Mouse (Mus musculus): ENCODE measurements around the gene Nrbp1. TPM values are rescaled to one million over a fixed set of nuclear protein-coding genes. Genes with fewer than 3 reads are reported as not detected.

Nrbp1 gene
- total and polyA plus RNA-seq, 3 experiments = 17.3 to 77.1 (median 38.2) TPM

GRCm38 (mm10) chr5:31219474-31219873, 21.2 kb upstream of the Nrbp1 start:
- H3K27me3 ChIP-seq (ENCODE audit: insufficient read depth, low read length) = no peaks in the 10 kb centered on the region
- TF ChIP-seq CTCF (IDR thresholded peaks at IDR 0.05; ENCODE audit: low read depth, low read length) = no peak
- no peak for TF ChIP-seq TAL1 (conservative IDR thresholded peaks at IDR 0.05; ENCODE audit: low read depth, low read length)
- TF ChIP-seq GATA2 (IDR thresholded peaks at IDR 0.05; ENCODE audit: borderline replicate concordance, low read depth, low read length) = no peak
- TF ChIP-seq POLR2AphosphoS5 (IDR thresholded peaks at IDR 0.05; ENCODE audit: insufficient replicate concordance, low read depth, low read length) = no peak
- no peak for TF ChIP-seq GATA1 (IDR thresholded peaks at IDR 0.05; ENCODE audit: borderline replicate concordance, low read length)
- H3K9me3 ChIP-seq (replicated peaks) = no peaks in the 10 kb centered on the region
- DNase-seq (ENCODE audit: low spot score) (no peak), ATAC-seq (ENCODE audit: extremely low read depth, insufficient number of reproducible peaks, low FRiP score, poor library complexity, severe bottlenecking) (no peak)
- peak overlapping the region; percentile 99 for H3K4me3 ChIP-seq (ENCODE audit: low read depth, low read length)
- peaks cover 22% of the 10 kb centered on the region for H3K36me3 ChIP-seq (replicated peaks)
- H3K4me1 ChIP-seq (ENCODE audit: insufficient read depth, low read depth, low read length) = peaks cover 34% of the 10 kb centered on the region

- no peak for ATAC-seq (ENCODE audit: extremely low read depth, insufficient number of reproducible peaks, low FRiP score, poor library complexity, severe bottlenecking)
- no peaks in the 10 kb centered on the region for H3K9me3 ChIP-seq (replicated peaks)
- H3K27me3 ChIP-seq (ENCODE audit: insufficient read depth, low read length) = no peaks in the 10 kb centered on the region
- TF ChIP-seq TAL1 (conservative IDR thresholded peaks at IDR 0.05; ENCODE audit: low read depth, low read length) = no peak
- TF ChIP-seq CTCF (IDR thresholded peaks at IDR 0.05; ENCODE audit: low read depth, low read length) = no peak
- TF ChIP-seq POLR2AphosphoS5 (IDR thresholded peaks at IDR 0.05; ENCODE audit: insufficient replicate concordance, low read depth, low read length) = no peak
- no peak for TF ChIP-seq GATA1 (IDR thresholded peaks at IDR 0.05; ENCODE audit: borderline replicate concordance, low read length)
- TF ChIP-seq GATA2 (IDR thresholded peaks at IDR 0.05; ENCODE audit: borderline replicate concordance, low read depth, low read length) = no peak
- H3K4me1 ChIP-seq (ENCODE audit: insufficient read depth, low read depth, low read length) = peaks cover 30% of the 10 kb centered on the region
- H3K4me3 ChIP-seq (ENCODE audit: low read depth, low read length) = peak overlapping the region; percentile 99
- peak; percentile 35 for DNase-seq (ENCODE audit: low spot score)
- peaks cover 17% of the 10 kb centered on the region for H3K36me3 ChIP-seq (replicated peaks)
Measured at GRCm38 (mm10) chr5:31219911-31220447, 20.7 kb upstream of the Nrbp1 start.

DNA sequence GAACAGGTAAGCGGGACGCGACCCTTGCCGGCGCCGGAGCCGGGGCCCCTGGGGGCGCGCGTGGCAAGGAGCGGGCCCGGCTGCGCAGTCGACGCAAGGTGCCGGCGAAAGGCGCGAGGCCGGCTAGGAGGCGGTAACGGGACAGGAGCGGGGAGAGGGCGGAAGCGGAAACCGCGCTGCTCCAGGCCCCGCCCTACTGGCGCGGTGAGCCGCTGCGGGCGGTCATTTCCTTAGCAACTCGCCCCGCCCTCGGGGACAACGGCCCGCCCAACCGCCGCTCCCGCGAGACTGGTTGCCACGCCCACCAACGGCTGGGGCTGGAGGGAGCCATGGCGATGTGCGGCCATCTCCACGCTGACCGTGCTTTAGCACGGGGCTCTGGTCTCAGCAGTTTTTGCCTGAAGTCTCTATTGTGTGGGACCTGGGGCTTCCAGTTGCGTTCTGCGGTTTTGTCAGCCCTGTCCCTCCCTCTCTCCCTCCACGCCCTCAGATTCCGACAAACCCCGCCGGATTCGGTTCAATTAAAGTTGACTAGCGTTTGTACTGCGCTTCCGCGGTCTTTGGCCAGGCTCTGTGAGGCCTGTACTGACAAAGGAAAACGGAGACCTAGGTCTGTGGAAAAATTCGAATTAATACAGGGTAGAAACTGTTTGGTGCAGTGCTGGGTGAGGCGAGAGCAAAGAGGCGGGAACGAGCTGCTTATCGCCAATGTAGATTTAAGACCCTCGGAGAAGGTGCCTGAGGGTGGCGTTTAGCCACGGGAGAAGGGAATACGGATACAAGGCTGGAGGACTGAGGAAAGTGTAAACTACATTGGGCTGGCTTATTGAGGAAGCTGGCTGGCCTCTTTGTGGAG, 20.0 kb upstream of the Nrbp1 start, which contains the start of gene Ppm1g:
TSS of gene Ppm1g (minus strand) at position 240 of the 856 bp plus-strand sequence.
- H3K9me3 ChIP-seq (replicated peaks) = no peaks in the 10 kb centered on the region
- DNase-seq (ENCODE audit: low spot score) = peak; percentile 90
- peaks cover 25% of the 10 kb centered on the region for H3K4me1 ChIP-seq (ENCODE audit: insufficient read depth, low read depth, low read length)
- peak within 1 kb of the TSS; percentile 99 for H3K4me3 ChIP-seq (ENCODE audit: low read depth, low read length)
- TF ChIP-seq POLR2AphosphoS5 (IDR thresholded peaks at IDR 0.05; ENCODE audit: insufficient replicate concordance, low read depth, low read length) = 0 out of 2 replicates have a peak, but pooled peaks have one; percentile 69
- no peak for TF ChIP-seq GATA2 (IDR thresholded peaks at IDR 0.05; ENCODE audit: borderline replicate concordance, low read depth, low read length)
- no peaks in the 10 kb centered on the region for H3K27me3 ChIP-seq (ENCODE audit: insufficient read depth, low read length)
- peaks cover 12% of the 10 kb centered on the region for H3K36me3 ChIP-seq (replicated peaks)
- ATAC-seq (ENCODE audit: extremely low read depth, insufficient number of reproducible peaks, low FRiP score, poor library complexity, severe bottlenecking) = peak; percentile 71

GRCm38 (mm10) chr5:31221304-31221945, 19.2 kb upstream of the Nrbp1 start:
- Histone ChIP-seq H3K9me3 (replicated peaks) (no peaks in the 10 kb centered on the region), H3K4me3 (ENCODE audit: low read depth, low read length) (peak overlapping the region; percentile 99), H3K4me1 (ENCODE audit: insufficient read depth, low read depth, low read length) (peaks cover 21% of the 10 kb centered on the region), H3K36me3 (replicated peaks) (peaks cover 4% of the 10 kb centered on the region), H3K27me3 (ENCODE audit: insufficient read depth, low read length) (no peaks in the 10 kb centered on the region)
- TF ChIP-seq TAL1 (conservative IDR thresholded peaks at IDR 0.05; ENCODE audit: low read depth, low read length) (no peak), CTCF (IDR thresholded peaks at IDR 0.05; ENCODE audit: low read depth, low read length) (peak; percentile 4; the same call in 1 of the 2 replicates)
- DNase-seq (ENCODE audit: low spot score) (peak; percentile 51), ATAC-seq (ENCODE audit: extremely low read depth, insufficient number of reproducible peaks, low FRiP score, poor library complexity, severe bottlenecking) (0 out of 2 replicates have a peak, but pooled peaks have one; percentile 47)

DNA sequence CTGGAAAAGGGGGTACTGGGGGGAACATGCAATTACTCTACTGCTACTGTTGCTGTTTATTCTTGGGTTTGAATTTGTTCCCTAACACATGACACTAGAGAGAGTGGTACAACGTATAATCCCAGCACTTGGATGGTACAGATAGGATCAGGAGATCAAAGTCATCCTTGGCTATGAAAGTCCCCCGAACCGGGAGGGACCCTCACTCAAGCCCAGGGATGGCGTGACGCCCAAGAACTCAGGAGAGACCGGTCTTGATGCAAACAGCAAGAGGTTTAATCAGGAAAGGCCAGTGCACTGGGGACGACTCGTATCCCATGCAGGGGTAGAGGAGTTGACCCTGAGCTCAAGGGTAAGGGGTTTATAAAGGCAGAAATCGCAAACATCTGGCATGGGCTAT, 18.0 kb upstream of the Nrbp1 start:
- no peak overlapping the region for H3K4me3 ChIP-seq (ENCODE audit: low read depth, low read length)
- no peaks in the 10 kb centered on the region for H3K36me3 ChIP-seq (replicated peaks)
- H3K9me3 ChIP-seq (replicated peaks) = no peaks in the 10 kb centered on the region
- H3K4me1 ChIP-seq (ENCODE audit: insufficient read depth, low read depth, low read length) = peaks cover 16% of the 10 kb centered on the region
- TF ChIP-seq CTCF (IDR thresholded peaks at IDR 0.05; ENCODE audit: low read depth, low read length) (no peak), TAL1 (conservative IDR thresholded peaks at IDR 0.05; ENCODE audit: low read depth, low read length) (no peak), GATA2 (IDR thresholded peaks at IDR 0.05; ENCODE audit: borderline replicate concordance, low read depth, low read length) (no peak), GATA1 (IDR thresholded peaks at IDR 0.05; ENCODE audit: borderline replicate concordance, low read length) (no peak), POLR2AphosphoS5 (IDR thresholded peaks at IDR 0.05; ENCODE audit: insufficient replicate concordance, low read depth, low read length) (no peak)
- ATAC-seq (ENCODE audit: extremely low read depth, insufficient number of reproducible peaks, low FRiP score, poor library complexity, severe bottlenecking) = no peak
- H3K27me3 ChIP-seq (ENCODE audit: insufficient read depth, low read length) = no peaks in the 10 kb centered on the region
- no peak for DNase-seq (ENCODE audit: low spot score)

DNA sequence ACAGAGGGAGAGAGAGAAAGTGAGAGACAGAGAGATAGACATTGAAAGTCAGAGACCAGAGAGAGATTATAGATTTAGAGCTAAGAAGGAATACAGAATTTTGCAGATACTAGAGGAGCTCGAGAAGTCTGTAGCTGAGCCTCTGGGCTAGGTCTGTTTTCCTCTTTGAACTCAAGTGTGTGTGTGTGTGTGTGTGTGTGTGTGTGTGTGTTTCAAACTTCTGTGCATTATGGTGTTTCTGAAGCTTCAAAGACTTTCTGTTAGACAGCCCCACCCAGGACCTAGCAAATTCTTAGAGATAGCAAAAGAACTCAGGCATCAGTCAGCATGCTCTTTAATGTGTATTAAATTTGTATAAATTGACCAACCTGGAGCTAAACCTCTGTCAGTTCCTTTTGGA, 14.0 kb upstream of the Nrbp1 start:
- H3K4me1 ChIP-seq (ENCODE audit: insufficient read depth, low read depth, low read length) = peaks cover 9% of the 10 kb centered on the region; the same call in 1 of the 2 replicates
- ATAC-seq (ENCODE audit: extremely low read depth, insufficient number of reproducible peaks, low FRiP score, poor library complexity, severe bottlenecking) (no peak), DNase-seq (ENCODE audit: low spot score) (no peak)
- peaks cover 4% of the 10 kb centered on the region; the same call in 1 of the 2 replicates for H3K27me3 ChIP-seq (ENCODE audit: insufficient read depth, low read length)
- TF ChIP-seq GATA2 (IDR thresholded peaks at IDR 0.05; ENCODE audit: borderline replicate concordance, low read depth, low read length) (no peak), POLR2AphosphoS5 (IDR thresholded peaks at IDR 0.05; ENCODE audit: insufficient replicate concordance, low read depth, low read length) (no peak), GATA1 (IDR thresholded peaks at IDR 0.05; ENCODE audit: borderline replicate concordance, low read length) (no peak), CTCF (IDR thresholded peaks at IDR 0.05; ENCODE audit: low read depth, low read length) (no peak), TAL1 (conservative IDR thresholded peaks at IDR 0.05; ENCODE audit: low read depth, low read length) (no peak)
- no peaks in the 10 kb centered on the region for H3K36me3 ChIP-seq (replicated peaks)
- H3K9me3 ChIP-seq (replicated peaks) = no peaks in the 10 kb centered on the region
- no peak overlapping the region for H3K4me3 ChIP-seq (ENCODE audit: low read depth, low read length)
